Comparison of ENCODE assay signal across 15 mouse cellular contexts in the genomic region with DNA sequence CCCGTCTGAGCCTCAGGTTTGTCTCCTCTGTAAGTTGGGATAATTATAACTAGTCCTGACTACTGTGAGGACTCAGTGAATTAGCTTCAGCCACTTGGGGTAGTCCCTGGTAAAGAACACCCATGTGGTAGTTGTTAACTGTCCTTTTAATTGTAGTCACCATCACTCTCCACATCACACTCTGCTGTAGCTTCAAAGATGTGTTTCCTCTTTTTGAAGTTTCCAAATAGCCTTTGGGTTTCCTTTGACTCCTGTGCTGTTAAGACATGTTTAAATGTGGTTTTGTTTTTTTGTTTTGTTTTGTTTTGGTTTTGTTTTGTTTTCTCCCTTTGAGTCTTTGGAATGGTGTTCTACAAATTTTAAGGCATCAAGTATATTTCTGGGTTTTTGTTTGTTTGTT.
"Had no signal": no experiment of that assay in that cellular context is flagged by ENCODE, and none has a peak within 500 bp of the region (broad histone marks: within the 10 kb centered on the region; RNA-seq: fewer than 3 reads in every experiment).

No protein-coding gene starts in this region.

- DNase-seq: lung, adult 18-20 months; lung, embryonic 14.5 days; lung, postnatal 10 days; lung, postnatal 4 days; midbrain, embryonic 14.5 days; right cerebral cortex, postnatal 14 days; thymus, adult 18-20 months; thymus, postnatal 14 days; thymus, postnatal 36 days had no signal

- H3K4me3 ChIP-seq: midbrain, embryonic 10.5 days; midbrain, embryonic 12.5 days; myocyte; neural tube, embryonic 13.5 days; neural tube, embryonic 15.5 days had no signal

- H3K4me2 ChIP-seq: lung, embryonic 14.5 days; midbrain, embryonic 12.5 days; neural tube, embryonic 13.5 days; neural tube, embryonic 15.5 days had no signal

- H3K27me3 ChIP-seq: midbrain, embryonic 12.5 days; neural tube, embryonic 13.5 days; neural tube, embryonic 15.5 days had no signal

- H3K9ac ChIP-seq: lung, embryonic 14.5 days; midbrain, embryonic 12.5 days; neural tube, embryonic 13.5 days; neural tube, embryonic 15.5 days had no signal

- H3K9me3 ChIP-seq: midbrain, embryonic 10.5 days; midbrain, embryonic 12.5 days; neural tube, embryonic 13.5 days; neural tube, embryonic 15.5 days had no signal

- H3K27ac ChIP-seq: midbrain, embryonic 10.5 days; midbrain, embryonic 12.5 days; neural tube, embryonic 13.5 days; neural tube, embryonic 15.5 days had no signal

- ATAC-seq: midbrain, embryonic 16.5 days had no signal

- H3K36me3 ChIP-seq: midbrain, embryonic 10.5 days; midbrain, embryonic 12.5 days; neural tube, embryonic 13.5 days; neural tube, embryonic 15.5 days had no signal

- H3K4me1 ChIP-seq: neural tube, embryonic 15.5 days had no signal
